Mouse (Mus musculus): ENCODE data around the gene Azgp1. TPM values are rescaled to one million over a fixed set of nuclear protein-coding genes. Genes with fewer than 3 reads are reported as not detected.

The Azgp1 gene
- polyA plus RNA-seq, 1 experiment from 2014 or later, result not detected

DNA sequence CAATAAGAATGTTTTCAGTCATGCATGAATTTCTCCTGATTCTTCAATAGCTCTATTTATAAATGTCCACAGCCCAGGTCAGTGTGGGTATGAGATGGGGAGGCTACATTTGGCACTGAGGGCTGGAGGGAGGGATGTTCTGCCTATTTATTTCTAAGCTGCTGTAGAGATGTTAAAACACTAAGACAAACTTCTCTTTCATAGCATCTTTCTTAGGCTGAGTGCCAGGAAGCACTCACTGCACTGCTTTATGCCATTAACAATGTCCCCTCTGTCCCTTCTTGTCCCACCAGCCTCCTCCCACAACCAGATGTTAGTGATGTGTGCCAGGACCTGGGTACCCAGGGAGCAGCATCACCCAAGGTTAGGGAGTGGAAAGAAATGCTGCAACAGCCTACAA is 14.8 kb upstream of the Azgp1 start:
- H3K27me3 ChIP-seq (ENCODE audit: control insufficient read depth, insufficient read depth, low read length), result no peaks in the 10 kb centered on the region
- no peaks in the 10 kb centered on the region for H3K4me1 ChIP-seq (ENCODE audit: control insufficient read depth, insufficient read depth, low read length)
- H3K27ac ChIP-seq (ENCODE audit: low read depth, low read length), result no peak overlapping the region
- ATAC-seq (ENCODE audit: low FRiP score, low TSS enrichment), result no peak
- H3K4me3 ChIP-seq (ENCODE audit: low read length), result no peak overlapping the region
- no peaks in the 10 kb centered on the region for H3K9me3 ChIP-seq (ENCODE audit: control insufficient read depth, low read length)
- no peak overlapping the region for H3K9ac ChIP-seq (ENCODE audit: low read depth, low read length)
- no peak overlapping the region for H3K4me2 ChIP-seq (replicated peaks; ENCODE audit: low read depth, low read length)
- H3K36me3 ChIP-seq (ENCODE audit: control insufficient read depth, insufficient read depth, low read length), result no peaks in the 10 kb centered on the region

DNA sequence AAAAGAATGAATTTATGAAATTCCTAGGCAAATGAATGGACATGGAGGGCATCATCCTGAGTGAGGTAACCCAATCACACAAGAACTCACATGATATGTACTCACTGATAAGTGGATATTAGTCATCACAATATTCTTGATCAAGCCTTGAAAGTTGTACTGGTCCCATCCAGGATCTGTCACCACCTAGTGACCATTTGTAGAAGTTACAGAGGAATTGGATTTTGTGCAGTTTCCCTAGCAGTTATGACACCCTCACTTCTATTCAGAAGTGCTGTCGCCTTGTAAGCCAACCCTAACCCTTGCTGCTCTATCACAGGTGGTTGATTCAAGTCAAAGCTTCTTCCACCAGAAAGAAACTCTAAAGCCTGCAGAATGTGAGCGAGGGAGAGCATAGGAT is 8.2 kb upstream of the Azgp1 start:
- Histone ChIP-seq H3K4me3 (ENCODE audit: low read length) (no peak overlapping the region), H3K4me2 (replicated peaks; ENCODE audit: low read depth, low read length) (no peak overlapping the region), H3K36me3 (ENCODE audit: control insufficient read depth, insufficient read depth, low read length) (no peaks in the 10 kb centered on the region), H3K27me3 (ENCODE audit: control insufficient read depth, insufficient read depth, low read length) (no peaks in the 10 kb centered on the region), H3K4me1 (ENCODE audit: control insufficient read depth, insufficient read depth, low read length) (no peaks in the 10 kb centered on the region), H3K9me3 (ENCODE audit: control insufficient read depth, low read length) (no peaks in the 10 kb centered on the region), H3K27ac (ENCODE audit: low read depth, low read length) (no peak overlapping the region), H3K9ac (ENCODE audit: low read depth, low read length) (no peak overlapping the region)
- WGBS, result 65% methylated on average over 2 of the region's 2 CpGs
- ATAC-seq (ENCODE audit: low FRiP score, low TSS enrichment), result no peak

DNA sequence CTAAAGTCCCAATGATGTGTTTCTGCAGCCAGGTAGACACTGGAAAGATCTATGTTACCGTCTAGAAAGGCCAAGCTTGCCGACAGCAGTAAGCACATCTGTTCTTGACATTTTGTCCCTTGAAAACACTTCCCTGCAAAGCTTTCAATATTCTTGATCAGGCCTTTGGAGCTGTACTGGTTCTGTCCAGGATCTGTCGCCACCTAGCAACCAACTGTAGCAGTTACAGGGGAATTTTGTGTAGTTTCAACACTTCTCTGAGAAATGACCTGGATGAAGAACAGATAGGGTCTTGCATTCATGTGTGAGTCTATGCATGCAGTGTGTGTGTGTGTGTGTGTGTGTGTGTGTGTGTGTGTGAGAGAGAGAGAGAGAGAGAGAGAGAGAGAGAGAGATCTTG is 7.6 kb upstream of the Azgp1 start:
- H3K4me1 ChIP-seq (ENCODE audit: control insufficient read depth, insufficient read depth, low read length), result no peaks in the 10 kb centered on the region
- WGBS, result 57% methylated on average over 3 of the region's 3 CpGs
- H3K4me3 ChIP-seq (ENCODE audit: low read length), result no peak overlapping the region
- ATAC-seq (ENCODE audit: low FRiP score, low TSS enrichment), result no peak
- no peaks in the 10 kb centered on the region for H3K27me3 ChIP-seq (ENCODE audit: control insufficient read depth, insufficient read depth, low read length)
- H3K4me2 ChIP-seq (replicated peaks; ENCODE audit: low read depth, low read length), result no peak overlapping the region
- H3K27ac ChIP-seq (ENCODE audit: low read depth, low read length), result no peak overlapping the region
- H3K9ac ChIP-seq (ENCODE audit: low read depth, low read length), result no peak overlapping the region
- no peaks in the 10 kb centered on the region for H3K36me3 ChIP-seq (ENCODE audit: control insufficient read depth, insufficient read depth, low read length)
- no peaks in the 10 kb centered on the region for H3K9me3 ChIP-seq (ENCODE audit: control insufficient read depth, low read length)

DNA sequence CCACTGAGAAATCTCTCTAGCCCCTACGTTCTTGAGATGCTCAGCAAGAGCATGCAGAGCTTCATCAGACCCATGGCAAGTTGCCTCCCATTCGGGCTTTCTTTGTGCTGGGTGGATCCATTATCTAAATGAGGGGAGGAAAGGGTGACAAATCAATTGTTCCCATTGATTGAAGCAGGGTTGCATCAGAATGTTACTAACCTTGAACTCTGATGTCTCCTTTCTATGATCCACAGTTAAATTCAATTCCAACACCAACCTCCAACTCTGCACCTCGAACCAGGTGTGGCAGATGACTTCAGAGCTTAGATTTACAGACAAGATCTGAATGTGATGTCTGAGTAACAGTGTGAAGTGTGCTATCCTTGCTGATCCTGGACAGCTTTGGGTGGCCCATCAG is 6.6 kb upstream of the Azgp1 start:
- no peak for ATAC-seq (ENCODE audit: low FRiP score, low TSS enrichment)
- Histone ChIP-seq H3K4me2 (replicated peaks; ENCODE audit: low read depth, low read length) (no peak overlapping the region), H3K4me3 (ENCODE audit: low read length) (no peak overlapping the region), H3K27me3 (ENCODE audit: control insufficient read depth, insufficient read depth, low read length) (no peaks in the 10 kb centered on the region), H3K27ac (ENCODE audit: low read depth, low read length) (no peak overlapping the region), H3K36me3 (ENCODE audit: control insufficient read depth, insufficient read depth, low read length) (no peaks in the 10 kb centered on the region), H3K4me1 (ENCODE audit: control insufficient read depth, insufficient read depth, low read length) (no peaks in the 10 kb centered on the region), H3K9me3 (ENCODE audit: control insufficient read depth, low read length) (no peaks in the 10 kb centered on the region), H3K9ac (ENCODE audit: low read depth, low read length) (no peak overlapping the region)
- WGBS, result 63% methylated on average over 3 of the region's 3 CpGs

DNA sequence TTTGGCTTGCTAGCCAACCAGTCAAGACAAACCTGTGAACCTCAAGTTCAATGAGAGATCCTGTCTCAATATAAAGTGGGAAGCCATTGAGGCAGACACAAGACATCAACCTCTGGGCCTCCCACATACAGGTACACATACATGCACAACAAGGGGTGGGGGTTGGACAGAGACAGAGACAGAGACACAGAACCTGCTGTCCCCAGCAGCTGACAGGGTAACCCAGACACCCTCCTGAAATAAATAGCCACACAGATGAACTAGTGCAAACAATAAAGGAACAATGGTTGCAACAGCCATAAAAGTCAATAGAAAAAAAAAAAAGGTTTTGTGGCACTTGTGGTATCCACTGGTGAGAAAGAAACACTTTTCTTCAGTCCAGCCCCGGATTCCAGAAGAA is 5.9 kb upstream of the Azgp1 start:
- H3K9me3 ChIP-seq (ENCODE audit: control insufficient read depth, low read length), result no peaks in the 10 kb centered on the region
- WGBS, result 45% methylated on average over 1 of the region's 1 CpGs
- H3K36me3 ChIP-seq (ENCODE audit: control insufficient read depth, insufficient read depth, low read length), result no peaks in the 10 kb centered on the region
- H3K27ac ChIP-seq (ENCODE audit: low read depth, low read length), result no peak overlapping the region
- H3K27me3 ChIP-seq (ENCODE audit: control insufficient read depth, insufficient read depth, low read length), result no peaks in the 10 kb centered on the region
- no peak overlapping the region for H3K9ac ChIP-seq (ENCODE audit: low read depth, low read length)
- no peak overlapping the region for H3K4me3 ChIP-seq (ENCODE audit: low read length)
- H3K4me1 ChIP-seq (ENCODE audit: control insufficient read depth, insufficient read depth, low read length), result no peaks in the 10 kb centered on the region
- ATAC-seq (ENCODE audit: low FRiP score, low TSS enrichment), result no peak
- no peak overlapping the region for H3K4me2 ChIP-seq (replicated peaks; ENCODE audit: low read depth, low read length)

DNA sequence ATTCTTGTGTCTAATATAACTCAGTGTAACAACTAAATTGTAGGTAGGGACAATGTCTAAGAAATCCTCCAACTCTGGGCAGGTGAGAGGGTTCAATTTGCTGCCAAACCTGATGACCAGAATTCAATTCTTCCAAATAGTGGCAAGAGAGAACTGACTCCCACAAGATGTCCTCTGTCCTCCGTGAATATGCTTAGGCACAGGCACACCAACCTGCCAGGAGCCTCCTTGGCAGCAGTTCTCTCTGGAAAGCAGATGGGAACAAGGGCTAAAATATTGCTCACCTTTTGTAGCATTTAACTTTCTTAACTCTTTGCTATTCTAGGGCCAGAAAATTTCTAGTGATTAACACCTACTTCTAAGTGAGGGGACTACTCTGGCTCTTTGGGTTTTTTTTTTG is 4.0 kb upstream of the Azgp1 start:
- no peak overlapping the region for H3K4me2 ChIP-seq (replicated peaks; ENCODE audit: low read depth, low read length)
- no peak overlapping the region for H3K27ac ChIP-seq (ENCODE audit: low read depth, low read length)
- no peak overlapping the region for H3K4me3 ChIP-seq (ENCODE audit: low read length)
- H3K9me3 ChIP-seq (ENCODE audit: control insufficient read depth, low read length), result no peaks in the 10 kb centered on the region
- 39% methylated on average over 1 of the region's 1 CpGs for WGBS
- no peaks in the 10 kb centered on the region for H3K27me3 ChIP-seq (ENCODE audit: control insufficient read depth, insufficient read depth, low read length)
- H3K36me3 ChIP-seq (ENCODE audit: control insufficient read depth, insufficient read depth, low read length), result no peaks in the 10 kb centered on the region
- no peaks in the 10 kb centered on the region for H3K4me1 ChIP-seq (ENCODE audit: control insufficient read depth, insufficient read depth, low read length)
- no peak for ATAC-seq (ENCODE audit: low FRiP score, low TSS enrichment)
- no peak overlapping the region for H3K9ac ChIP-seq (ENCODE audit: low read depth, low read length)

DNA sequence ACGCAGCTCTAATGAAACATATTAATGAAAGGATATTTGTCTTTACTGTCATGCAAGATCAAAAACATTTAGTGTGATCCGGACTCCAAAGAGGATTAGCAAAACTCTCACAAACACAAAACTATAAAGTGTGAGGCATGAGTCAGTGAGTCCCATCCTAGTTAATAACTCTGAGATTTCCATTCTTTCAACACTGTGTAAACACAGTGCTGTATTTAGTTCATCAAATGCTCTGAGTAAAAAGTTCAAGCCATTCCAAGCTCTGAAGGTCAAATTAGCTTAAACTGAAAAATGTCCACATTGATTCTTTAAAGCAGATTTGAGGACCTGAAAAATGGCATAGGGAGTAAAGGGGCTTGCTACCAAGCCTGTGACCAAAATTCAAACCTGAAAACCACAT is 2.2 kb upstream of the Azgp1 start:
- Histone ChIP-seq H3K9me3 (ENCODE audit: control insufficient read depth, low read length) (no peaks in the 10 kb centered on the region), H3K4me3 (ENCODE audit: low read length) (no peak overlapping the region), H3K4me2 (replicated peaks; ENCODE audit: low read depth, low read length) (no peak overlapping the region), H3K36me3 (ENCODE audit: control insufficient read depth, insufficient read depth, low read length) (no peaks in the 10 kb centered on the region), H3K27me3 (ENCODE audit: control insufficient read depth, insufficient read depth, low read length) (no peaks in the 10 kb centered on the region), H3K4me1 (ENCODE audit: control insufficient read depth, insufficient read depth, low read length) (no peaks in the 10 kb centered on the region), H3K9ac (ENCODE audit: low read depth, low read length) (no peak overlapping the region), H3K27ac (ENCODE audit: low read depth, low read length) (no peak overlapping the region)
- ATAC-seq (ENCODE audit: low FRiP score, low TSS enrichment), result no peak
- 89% methylated on average over 2 of the region's 2 CpGs for WGBS

DNA sequence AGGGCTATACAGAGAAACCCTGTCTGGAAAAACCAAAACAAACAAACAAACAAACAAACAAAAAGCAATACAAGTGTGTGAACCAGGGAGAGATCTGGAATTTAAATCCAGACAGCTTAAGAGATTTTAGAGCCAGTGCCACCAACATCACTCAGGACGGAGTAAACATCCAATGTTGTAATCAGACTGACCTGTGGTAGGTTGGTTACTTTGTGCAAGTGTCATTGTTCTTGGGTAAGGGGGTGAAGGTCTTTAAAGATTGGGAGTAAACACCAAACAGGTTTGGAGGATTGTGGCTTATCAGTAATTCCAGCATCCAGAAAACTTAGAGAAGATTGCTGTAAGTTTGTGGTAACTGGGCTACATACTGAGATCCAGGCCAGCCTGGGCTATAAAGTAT is 5.0 kb downstream of the Azgp1 start:
- ATAC-seq (ENCODE audit: low FRiP score, low TSS enrichment), result no peak
- no peaks in the 10 kb centered on the region for H3K4me1 ChIP-seq (ENCODE audit: control insufficient read depth, insufficient read depth, low read length)
- no peaks in the 10 kb centered on the region for H3K27me3 ChIP-seq (ENCODE audit: control insufficient read depth, insufficient read depth, low read length)
- H3K9ac ChIP-seq (ENCODE audit: low read depth, low read length), result no peak overlapping the region
- no peak overlapping the region for H3K4me2 ChIP-seq (replicated peaks; ENCODE audit: low read depth, low read length)
- WGBS, result 90% methylated on average over 1 of the region's 1 CpGs
- no peak overlapping the region for H3K27ac ChIP-seq (ENCODE audit: low read depth, low read length)
- no peaks in the 10 kb centered on the region for H3K9me3 ChIP-seq (ENCODE audit: control insufficient read depth, low read length)
- no peak overlapping the region for H3K4me3 ChIP-seq (ENCODE audit: low read length)
- H3K36me3 ChIP-seq (ENCODE audit: control insufficient read depth, insufficient read depth, low read length), result no peaks in the 10 kb centered on the region

DNA sequence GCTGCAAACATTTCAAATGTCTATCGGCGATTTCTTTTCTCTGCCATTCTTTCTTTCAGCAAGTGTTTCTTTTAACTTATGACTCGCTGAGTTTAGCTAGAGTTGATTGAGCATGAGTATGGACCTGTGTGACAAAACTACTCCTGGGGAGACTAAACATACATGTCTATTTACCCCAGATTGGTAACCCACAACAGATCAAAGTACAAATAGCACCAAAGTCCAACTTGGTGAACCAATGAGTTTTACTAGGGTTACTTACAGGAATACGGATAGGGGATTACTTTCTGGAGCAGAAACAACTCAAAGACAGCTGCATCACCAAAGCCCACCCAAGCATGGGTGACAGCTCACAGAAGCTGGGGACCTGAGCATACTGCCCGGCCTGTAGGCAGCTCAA is 28.1 kb downstream of the Azgp1 start:
- H3K27ac ChIP-seq (ENCODE audit: low read depth, low read length), result no peak overlapping the region
- no peak overlapping the region for H3K9ac ChIP-seq (ENCODE audit: low read depth, low read length)
- no peaks in the 10 kb centered on the region for H3K36me3 ChIP-seq (ENCODE audit: control insufficient read depth, insufficient read depth, low read length)
- no peak for ATAC-seq (ENCODE audit: low FRiP score, low TSS enrichment)
- no peaks in the 10 kb centered on the region for H3K4me1 ChIP-seq (ENCODE audit: control insufficient read depth, insufficient read depth, low read length)
- H3K4me3 ChIP-seq (ENCODE audit: low read length), result no peak overlapping the region
- WGBS, result 93% methylated on average over 5 of the region's 5 CpGs
- H3K4me2 ChIP-seq (replicated peaks; ENCODE audit: low read depth, low read length), result no peak overlapping the region
- no peaks in the 10 kb centered on the region for H3K27me3 ChIP-seq (ENCODE audit: control insufficient read depth, insufficient read depth, low read length)
- no peaks in the 10 kb centered on the region; the same call in 1 of the 2 replicates for H3K9me3 ChIP-seq (ENCODE audit: control insufficient read depth, low read length)

DNA sequence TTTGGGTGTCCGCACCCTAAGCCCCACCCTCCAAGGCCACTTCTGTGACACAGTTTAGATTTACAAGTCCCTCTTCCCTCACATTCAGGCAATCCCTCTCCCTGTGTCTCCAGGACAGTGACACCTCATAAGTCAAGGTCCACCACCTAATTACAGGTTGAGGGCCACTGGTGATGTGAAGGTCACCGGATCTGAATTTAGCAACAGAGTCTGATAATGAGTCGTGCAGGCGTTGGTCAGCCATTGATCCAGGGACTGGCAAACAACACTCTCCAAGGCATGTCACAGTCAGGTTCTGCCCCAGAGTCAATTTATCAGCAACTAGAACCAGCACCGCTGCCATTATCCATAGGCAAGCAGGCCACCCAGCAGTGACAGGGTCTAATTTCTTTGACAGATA is 31.1 kb downstream of the Azgp1 start:
- Histone ChIP-seq H3K36me3 (ENCODE audit: control insufficient read depth, insufficient read depth, low read length) (no peaks in the 10 kb centered on the region), H3K4me1 (ENCODE audit: control insufficient read depth, insufficient read depth, low read length) (no peaks in the 10 kb centered on the region), H3K4me2 (replicated peaks; ENCODE audit: low read depth, low read length) (no peak overlapping the region), H3K4me3 (ENCODE audit: low read length) (no peak overlapping the region), H3K9ac (ENCODE audit: low read depth, low read length) (no peak overlapping the region), H3K27ac (ENCODE audit: low read depth, low read length) (no peak overlapping the region), H3K27me3 (ENCODE audit: control insufficient read depth, insufficient read depth, low read length) (no peaks in the 10 kb centered on the region), H3K9me3 (ENCODE audit: control insufficient read depth, low read length) (no peaks in the 10 kb centered on the region)
- whole genome bisulfite sequencing, result 86% methylated on average over 5 of the region's 5 CpGs
- no peak for ATAC-seq (ENCODE audit: low FRiP score, low TSS enrichment)
